Mouse (Mus musculus) spleen, embryonic (tissue): Measurements from ENCODE around the gene Gm15114.
"Not testable (repeated sequence)": the region's sequence is repeated elsewhere in the genome, so short reads cannot be mapped to it uniquely, and the experiment has no call there.

Experiments
- CTCF ChIA-PET: fragments of 350-600 bp; sonication (Branson Sonifier 250); formaldehyde crosslinking; loops from one replicate; lab custom pipeline; 2022; lab: Charles Lee

The Gm15114 gene

GRCm38 (mm10) chrX:148488649-148489048, at the start of gene Gm15114:
Gm15114 (plus strand) TSS chrX:148488949.
- CTCF ChIA-PET = not testable (repeated sequence)
